Mouse (Mus musculus) kidney, adult 2 months (tissue): Measurements from ENCODE around the gene Scgn.

ENCODE experiments used
- CTCF ChIP-seq: fragments of 200-500 bp; conservative IDR thresholded peaks from 2 replicates; pipeline ENCODE4 v1.5.1; 2011; ENCODE audit warnings: low read depth, mild to moderate bottlenecking, control low read depth, low read length, moderate library complexity, mixed read lengths; ENCODE audit not compliant: insufficient read depth, insufficient read length
- POLR2A ChIP-seq: fragments of 200-500 bp; IDR thresholded peaks from one replicate; pipeline ENCODE4 v1.6.1; 2011; ENCODE audit warnings: low read depth, low read length, control low read depth

GRCm38 (mm10) chr13:23911335-23911734 lies 79.7 kb downstream of the Scgn start:
- TF ChIP-seq POLR2A (no peak), CTCF (no peak)
